Mouse (Mus musculus): ENCODE results near the gene Abhd15.

DNA sequence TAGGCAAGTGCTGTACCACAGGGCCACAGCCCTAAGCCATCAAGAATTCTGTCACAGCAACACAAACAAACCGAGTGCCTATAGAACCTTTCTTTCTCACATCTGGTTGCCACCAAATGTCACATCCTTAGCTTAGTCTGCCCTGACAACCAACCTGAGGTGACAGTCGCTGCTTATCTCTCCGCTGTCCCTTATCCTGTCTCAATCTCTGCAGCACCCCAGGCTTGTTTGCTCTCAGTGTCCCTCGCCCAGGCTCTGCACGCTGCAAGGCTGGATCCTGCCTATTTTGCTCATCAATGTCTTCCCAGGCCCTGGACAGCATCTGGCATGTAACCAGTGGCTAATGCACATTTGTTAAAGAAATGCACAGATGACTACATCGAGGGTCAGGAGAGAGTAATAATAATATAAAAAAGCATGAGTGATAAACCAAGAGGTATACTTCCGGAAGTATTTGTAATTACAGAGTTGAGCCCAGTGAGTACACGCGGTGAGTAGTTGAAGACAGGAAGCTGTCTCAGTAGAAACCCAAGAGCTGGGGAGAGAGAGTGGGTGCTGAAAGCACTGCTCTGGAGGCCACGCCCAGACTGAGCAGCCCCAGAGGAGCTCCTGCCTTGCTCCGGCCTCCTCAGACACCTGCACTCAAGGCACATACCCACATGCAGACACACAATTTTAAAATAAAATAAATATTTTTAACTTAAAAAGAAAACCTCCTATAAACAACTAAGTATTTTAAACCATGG is 31.2 kb upstream of the Abhd15 start:
- TF ChIP-seq CTCF (IDR thresholded peaks at IDR 0.05; ENCODE audit: borderline replicate concordance, extremely low read depth, insufficient read depth, insufficient read length) (no peak), POLR2A (IDR thresholded peaks at IDR 0.05; ENCODE audit: borderline replicate concordance, extremely low read depth, insufficient read depth, insufficient read length, poor library complexity, severe bottlenecking) (no peak)
